Mouse (Mus musculus) brain, embryonic 14.5 days (tissue): ENCODE measurements around the gene A630089N07Rik. TPM values are rescaled to one million over a fixed set of nuclear protein-coding genes. Genes with fewer than 3 reads are reported as not detected.

Experiments
- DNase-seq: peaks from one replicate; pipeline ENCODE4 v3.0.0-alpha.2; 2011; ENCODE audit warnings: low read depth
- CTCF ChIP-seq: fragments of 200-500 bp; IDR thresholded peaks from 2 replicates; pipeline ENCODE4 v1.5.1; 2012; ENCODE audit warnings: inconsistent platforms, mild to moderate bottlenecking, moderate library complexity, borderline replicate concordance; ENCODE audit not compliant: insufficient read depth, insufficient read length; ENCODE audit errors: extremely low read depth
- POLR2A ChIP-seq: fragments of 200-500 bp; IDR thresholded peaks from 2 replicates; pipeline ENCODE4 v1.6.1; 2012; ENCODE audit warnings: mild to moderate bottlenecking, inconsistent platforms, borderline replicate concordance; ENCODE audit not compliant: poor library complexity, insufficient read depth, insufficient read length, severe bottlenecking; ENCODE audit errors: extremely low read depth
- polyA plus RNA-seq: library from polyadenylated mRNA; depleted of rRNA; stranded (reverse); fragments of >200 nt; gene quantifications from 2 replicates; pipeline ENCODE4 v1.2.3, GENCODE M21; 2012

The A630089N07Rik gene
- polyA plus RNA-seq, 1 experiment: 10.0 TPM

- no peak for TF ChIP-seq CTCF
- TF ChIP-seq POLR2A: no peak
- DNase-seq: no peak
Observed at GRCm38 (mm10) chr16:97991517-97991916, 90.7 kb downstream of the A630089N07Rik start.

GRCm38 (mm10) chr16:97984589-97984988, 97.7 kb downstream of the A630089N07Rik start:
- peak; percentile 2 for DNase-seq
- TF ChIP-seq CTCF (no peak), POLR2A (no peak)

GRCm38 (mm10) chr16:97981362-97981761, 100.9 kb downstream of the A630089N07Rik start:
- no peak for DNase-seq
- no peak for TF ChIP-seq CTCF
- no peak for TF ChIP-seq POLR2A

- TF ChIP-seq POLR2A (no peak), CTCF (no peak)
- no peak for DNase-seq
Observed at GRCm38 (mm10) chr16:97977722-97978121, 104.5 kb downstream of the A630089N07Rik start.

GRCm38 (mm10) chr16:97977277-97977676, 105.0 kb downstream of the A630089N07Rik start:
- DNase-seq: no peak
- no peak for TF ChIP-seq CTCF
- no peak for TF ChIP-seq POLR2A

GRCm38 (mm10) chr16:97963956-97964540, 118.2 kb downstream of the A630089N07Rik start:
- no peak for DNase-seq
- TF ChIP-seq CTCF (no peak), POLR2A (no peak)

- DNase-seq: peak; percentile 99
- peak; percentile 88 for TF ChIP-seq POLR2A
- TF ChIP-seq CTCF: no peak
Observed at GRCm38 (mm10) chr16:97962151-97962948, 119.9 kb downstream of the A630089N07Rik start, which contains the start of the genes C2cd2 and Zbtb21. Gene C2cd2, minus strand, starts transcription at chr16:97962598. Gene Zbtb21, minus strand, starts transcription at chr16:97962622.

- no peak for DNase-seq
Observed at GRCm38 (mm10) chr16:97961381-97962150, 120.7 kb downstream of the A630089N07Rik start.

GRCm38 (mm10) chr16:97960348-97960747, 121.9 kb downstream of the A630089N07Rik start:
- TF ChIP-seq POLR2A: no peak
- TF ChIP-seq CTCF: no peak

More at GRCm38 (mm10) chr16:97961381-97962150, 120.7 kb downstream of the A630089N07Rik start:
- TF ChIP-seq POLR2A: no peak
- no peak for TF ChIP-seq CTCF

GRCm38 (mm10) chr16:97958401-97958973, 123.8 kb downstream of the A630089N07Rik start:
- TF ChIP-seq CTCF (no peak), POLR2A (no peak)

More at GRCm38 (mm10) chr16:97960348-97960747, 121.9 kb downstream of the A630089N07Rik start:
- DNase-seq: no peak

More at GRCm38 (mm10) chr16:97958401-97958973, 123.8 kb downstream of the A630089N07Rik start:
- DNase-seq: no peak
